Mouse (Mus musculus): Measurements from ENCODE around the gene Rbm43. TPM values are rescaled to one million over a fixed set of nuclear protein-coding genes. Genes with fewer than 3 reads are reported as not detected.

Gene Rbm43
- total and polyA plus RNA-seq, 3 experiments, result 9.5 to 25.9 (median 20.6) TPM

GRCm38 (mm10) chr2:51972641-51973409 lies 37.9 kb upstream of the Rbm43 start:
- Histone ChIP-seq H3K4me2 (ENCODE audit: insufficient read depth, low read depth, poor library complexity, severe bottlenecking) (peak overlapping the region; percentile 87), H3K9me3 (replicated peaks; ENCODE audit: low read length) (peaks cover 3% of the 10 kb centered on the region), H3K79me2 (replicated peaks; ENCODE audit: control insufficient read depth, extremely low read depth, insufficient read depth, poor library complexity, severe bottlenecking) (no peaks in the 10 kb centered on the region; the same call in 1 of the 2 replicates), H3K27me3 (replicated peaks) (no peaks in the 10 kb centered on the region), H3K4me3 (replicated peaks in 1 of 3; ENCODE audit: low read depth in 2 of 3, low read length in 2 of 3, poor library complexity in 1 of 3) (peak overlapping the region; percentile 61 to 73 (median 70)), H3K4me1 (ENCODE audit: control insufficient read depth in 1 of 2, insufficient read depth in 2 of 2) (peaks cover 0 to 26% of the 10 kb centered on the region in 2 experiments; a peak in 3 of 4 replicates), H3K27ac (ENCODE audit: insufficient read depth, low read depth) (peak overlapping the region; percentile 59), H3K9ac (ENCODE audit: insufficient read depth, low read depth) (peak overlapping the region; percentile 90), H3K36me3 (replicated peaks in 1 of 2; ENCODE audit: control insufficient read depth in 1 of 2, insufficient read depth in 1 of 2, low read length in 1 of 2) (peaks cover 0 to 6% of the 10 kb centered on the region in 2 experiments)
- TF ChIP-seq MEF2A (IDR thresholded peaks at IDR 0.05; ENCODE audit: borderline replicate concordance, low read depth, low read length) (no peak), POLR2A (IDR thresholded peaks at IDR 0.05; ENCODE audit: low read depth, low read length) (peak; percentile 65), HCFC1 (IDR thresholded peaks at IDR 0.05; ENCODE audit: low read depth, low read length) (peak; percentile 53), GABPA (IDR thresholded peaks at IDR 0.05; ENCODE audit: insufficient replicate concordance, low read depth, low read length) (no peak), ELF1 (IDR thresholded peaks at IDR 0.05; ENCODE audit: low read depth, low read length) (peak; percentile 60; the same call in 1 of the 2 replicates), PAX5 (IDR thresholded peaks at IDR 0.05; ENCODE audit: low read length) (no peak), TCF12 (IDR thresholded peaks at IDR 0.05; ENCODE audit: low read depth, low read length) (peak; percentile 61; the same call in 1 of the 2 replicates), USF1 (IDR thresholded peaks at IDR 0.05; ENCODE audit: low read depth, low read length) (no peak), IRF4 (IDR thresholded peaks at IDR 0.05; ENCODE audit: low read depth, low read length) (peak; percentile 87), NELFE (IDR thresholded peaks at IDR 0.05; ENCODE audit: low read depth, low read length) (peak; percentile 60; the same call in 1 of the 2 replicates), TBP (conservative IDR thresholded peaks at IDR 0.05; ENCODE audit: low read depth, low read length) (0 out of 2 replicates have a peak, but pooled peaks have one; percentile 58), E2F4 (IDR thresholded peaks at IDR 0.05; ENCODE audit: insufficient replicate concordance, low read depth, low read length) (no peak), CHD2 (IDR thresholded peaks at IDR 0.05; ENCODE audit: low read length) (no peak), SIN3A (IDR thresholded peaks at IDR 0.05; ENCODE audit: low read length) (no peak; the same call in 1 of the 2 replicates), MXI1 (IDR thresholded peaks at IDR 0.05; ENCODE audit: low read depth, low read length) (peak; percentile 45; the same call in 1 of the 2 replicates), USF2 (conservative IDR thresholded peaks at IDR 0.05; ENCODE audit: low read depth, low read length) (0 out of 2 replicates have a peak, but pooled peaks have one; percentile 20), ETS1 (conservative IDR thresholded peaks at IDR 0.05; ENCODE audit: low read depth, low read length) (peak; percentile 58; the same call in 1 of the 2 replicates), MAX (IDR thresholded peaks at IDR 0.05; ENCODE audit: low read length) (peak; percentile 91), BHLHE40 (IDR thresholded peaks at IDR 0.05; ENCODE audit: low read depth, low read length) (no peak), MYC (IDR thresholded peaks at IDR 0.05; ENCODE audit: low read depth, low read length) (0 out of 2 replicates have a peak, but pooled peaks have one; percentile 43), NRF1 (IDR thresholded peaks at IDR 0.05; ENCODE audit: low read depth, low read length) (peak; percentile 42; the same call in 1 of the 2 replicates), ZKSCAN1 (IDR thresholded peaks at IDR 0.05; ENCODE audit: borderline replicate concordance, low read depth, low read length) (no peak)
- DNase-seq (ENCODE audit: extremely low read depth), result peak; percentile 84
- in situ Hi-C loops (cut with MboI; ENCODE audit: low pct_ligation_motif_present, low pct_unique_long_range_greater_than_20kb, low sequenced_read_pairs) (no loop called here), dilution Hi-C loops (cut with MboI; ENCODE audit: extremely low pct_ligation_motif_present, extremely low pct_unique_long_range_greater_than_20kb, low sequenced_read_pairs) (no loop called here)
